Mouse (Mus musculus) lung, embryonic 16.5 days (tissue): ENCODE measurements around the gene 0610040J01Rik. TPM values are rescaled to one million over a fixed set of nuclear protein-coding genes. Genes with fewer than 3 reads are reported as not detected.

Experiments
- ATAC-seq: fragments of 200-750 bp; cut with Nextera tagmentation; 2 replicates; pipeline ENCODE4 v1.8.0; 2017; ENCODE audit warnings: low read depth, mild to moderate bottlenecking, moderate library complexity
- H3K27ac ChIP-seq: fragments of 300-500 bp; sonication (generic); 2 replicates; pipeline ENCODE4 v1.5.1; 2014; ENCODE audit warnings: mild to moderate bottlenecking, control low read depth, low read length
- H3K27me3 ChIP-seq: fragments of 300-500 bp; sonication (generic); 2 replicates; pipeline ENCODE4 v1.6.1; 2014; ENCODE audit warnings: low read depth, low read length, mixed read lengths; ENCODE audit not compliant: control insufficient read depth, insufficient read depth
- H3K36me3 ChIP-seq: fragments of 300-500 bp; sonication (generic); 2 replicates; pipeline ENCODE4 v1.6.1; 2014; ENCODE audit warnings: low read length; ENCODE audit not compliant: control insufficient read depth, insufficient read depth
- H3K4me1 ChIP-seq: fragments of 300-500 bp; sonication (generic); replicated peaks from 2 replicates; pipeline ENCODE4 v1.6.1; 2014; ENCODE audit warnings: low read length, mixed read lengths; ENCODE audit not compliant: control insufficient read depth, insufficient read depth
- H3K4me2 ChIP-seq: fragments of 300-500 bp; sonication (generic); 2 replicates; pipeline ENCODE4 v1.6.1; 2014; ENCODE audit warnings: low read depth, low read length, control low read depth
- H3K4me3 ChIP-seq: fragments of 300-500 bp; sonication (generic); 2 replicates; pipeline ENCODE4 v1.5.1; 2014; ENCODE audit warnings: mild to moderate bottlenecking, low read length, control low read depth
- H3K9ac ChIP-seq: fragments of 300-500 bp; sonication (generic); 2 replicates; pipeline ENCODE4 v1.6.1; 2014; ENCODE audit warnings: low read length, control low read depth
- H3K9me3 ChIP-seq: fragments of 300-500 bp; sonication (generic); 2 replicates; pipeline ENCODE4 v1.6.1; 2016; ENCODE audit warnings: low read length; ENCODE audit not compliant: control insufficient read depth
- WGBS: fragments of 180-500 bp; shearing (Covaris S2); extraction: QIAGEN DNeasy Blood & Tissue Kit; methylation state at CpG from one replicate; pipeline ENCODE4 v1.1.7; 2014; 5-methylcytosine and 5-hydroxymethylcytosine counted together
- polyA plus RNA-seq: library from polyadenylated mRNA; unstranded; fragments of >200 nt; fragmentation: Nextera tagmentation; extraction: Ambion mirVana; gene quantifications from 2 replicates; pipeline ENCODE4 v1.2.1, GENCODE M21; 2015

The 0610040J01Rik gene
- polyA plus RNA-seq, 1 experiment from 2014 or later = 26.7 TPM

DNA sequence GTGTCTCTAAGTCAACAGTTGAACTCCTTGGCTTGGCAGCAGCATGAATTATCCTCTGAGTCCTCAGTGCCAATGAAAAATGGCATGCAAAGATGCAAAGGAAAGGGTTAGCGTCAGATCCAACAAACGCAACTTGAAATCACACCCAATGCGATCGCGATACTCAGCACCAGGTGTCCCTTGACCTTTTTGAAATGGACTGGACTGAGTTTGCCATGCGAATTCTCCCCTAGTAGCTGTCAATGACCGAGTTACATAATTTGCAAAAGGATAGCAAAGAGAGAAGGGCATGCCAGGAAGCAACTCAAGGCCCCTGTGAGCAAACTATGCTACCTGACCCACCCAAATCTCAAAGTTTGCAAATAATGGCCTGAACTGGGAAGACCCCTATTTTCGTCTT, 34.9 kb downstream of the 0610040J01Rik start:
- H3K27ac ChIP-seq = no peak overlapping the region
- ATAC-seq = no peak

DNA sequence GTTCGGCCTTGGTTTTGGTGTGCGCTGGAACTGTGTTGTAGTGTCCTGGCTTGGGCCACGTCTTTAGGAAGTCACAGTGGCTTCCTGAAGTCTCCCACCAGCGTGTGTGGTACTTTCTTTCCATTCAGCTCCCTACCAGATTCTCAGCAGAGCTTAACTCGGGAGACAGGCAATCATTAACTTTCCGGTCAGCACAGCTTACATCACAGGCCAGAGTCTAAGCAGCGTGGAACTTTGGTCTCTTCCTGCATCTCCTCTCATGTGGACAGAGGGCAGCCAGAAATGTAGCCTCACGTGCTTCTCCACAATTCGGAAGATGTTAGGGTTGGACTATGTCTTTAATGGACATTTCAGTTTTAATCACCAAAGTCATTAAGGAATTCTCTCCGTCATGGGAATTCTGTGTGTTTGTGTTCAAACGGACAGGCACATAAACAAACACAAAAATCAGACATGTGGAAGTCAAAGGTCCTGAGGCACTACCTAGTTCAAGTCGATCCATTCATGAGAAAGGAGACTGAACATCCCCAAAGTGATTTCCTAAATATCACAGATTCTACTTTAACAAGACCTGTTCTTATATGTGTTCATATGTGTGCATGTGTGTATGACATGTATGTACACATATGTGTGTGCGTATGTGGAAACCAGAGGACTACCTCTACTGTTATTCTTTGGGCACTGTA, 35.5 kb downstream of the 0610040J01Rik start:
- Histone ChIP-seq H3K27ac (no peak overlapping the region), H3K4me2 (no peak overlapping the region), H3K27me3 (no peaks in the 10 kb centered on the region), H3K9ac (no peak overlapping the region), H3K9me3 (no peaks in the 10 kb centered on the region), H3K36me3 (no peaks in the 10 kb centered on the region), H3K4me3 (no peak overlapping the region), H3K4me1 (no peaks in the 10 kb centered on the region)
- WGBS = 63% methylated on average over 13 of the region's 13 CpGs
- ATAC-seq = no peak

More for the DNA sequence above, 34.9 kb downstream of the 0610040J01Rik start:
- Histone ChIP-seq H3K27me3 (no peaks in the 10 kb centered on the region), H3K4me1 (no peaks in the 10 kb centered on the region; the same call in 1 of the 2 replicates), H3K4me2 (no peak overlapping the region), H3K36me3 (no peaks in the 10 kb centered on the region), H3K4me3 (no peak overlapping the region), H3K9ac (no peak overlapping the region), H3K9me3 (no peaks in the 10 kb centered on the region)
- 90% methylated on average over 8 of the region's 8 CpGs for WGBS

DNA sequence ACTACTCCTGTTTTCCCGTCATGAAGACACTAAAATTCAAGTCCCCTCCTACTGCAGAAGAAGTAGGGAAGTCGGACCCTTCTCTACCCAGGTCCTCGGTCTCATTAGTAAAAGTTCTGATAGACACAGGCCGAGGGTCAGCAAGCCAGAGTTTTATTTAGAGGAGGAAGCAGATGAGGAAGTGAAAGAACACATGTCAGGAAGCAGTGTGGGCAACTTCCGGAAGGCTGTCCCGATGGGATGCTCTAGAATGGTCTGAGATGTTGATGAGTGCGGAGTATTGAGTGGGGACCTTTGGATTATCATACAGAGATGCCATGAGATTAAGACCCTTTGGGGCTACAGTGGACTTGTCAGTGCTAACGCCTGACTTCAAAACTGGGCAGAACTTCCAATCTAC, 46.7 kb downstream of the 0610040J01Rik start:
- no peak for ATAC-seq
- 77% methylated on average over 8 of the region's 8 CpGs for WGBS
- Histone ChIP-seq H3K4me2 (no peak overlapping the region), H3K4me1 (no peaks in the 10 kb centered on the region), H3K27ac (no peak overlapping the region), H3K36me3 (no peaks in the 10 kb centered on the region), H3K27me3 (no peaks in the 10 kb centered on the region), H3K9ac (no peak overlapping the region), H3K9me3 (no peaks in the 10 kb centered on the region), H3K4me3 (no peak overlapping the region)

DNA sequence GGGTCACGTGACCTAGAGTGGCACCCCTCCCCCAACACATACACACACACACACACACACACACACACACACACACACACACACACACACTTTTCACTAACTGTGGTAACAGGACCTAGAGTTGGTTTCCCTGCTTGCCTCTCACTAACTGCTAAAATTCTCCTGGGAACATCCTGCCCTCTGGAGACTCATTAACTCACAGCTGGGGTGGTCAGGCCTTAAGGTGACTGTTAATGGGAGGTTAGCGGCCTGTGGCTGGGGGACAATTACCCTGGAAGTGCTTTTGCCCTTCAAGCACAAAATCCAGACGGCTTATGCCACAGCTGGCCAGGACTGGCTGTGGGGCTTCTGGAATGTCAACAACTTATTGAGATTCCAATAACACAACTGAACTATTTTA, 55.3 kb downstream of the 0610040J01Rik start:
- Histone ChIP-seq H3K27me3 (no peaks in the 10 kb centered on the region), H3K9me3 (no peaks in the 10 kb centered on the region), H3K9ac (no peak overlapping the region), H3K4me1 (no peaks in the 10 kb centered on the region; the same call in 1 of the 2 replicates), H3K36me3 (no peaks in the 10 kb centered on the region), H3K27ac (no peak overlapping the region), H3K4me3 (no peak overlapping the region), H3K4me2 (no peak overlapping the region)
- no peak for ATAC-seq
- 22% methylated on average over 3 of the region's 3 CpGs for WGBS

DNA sequence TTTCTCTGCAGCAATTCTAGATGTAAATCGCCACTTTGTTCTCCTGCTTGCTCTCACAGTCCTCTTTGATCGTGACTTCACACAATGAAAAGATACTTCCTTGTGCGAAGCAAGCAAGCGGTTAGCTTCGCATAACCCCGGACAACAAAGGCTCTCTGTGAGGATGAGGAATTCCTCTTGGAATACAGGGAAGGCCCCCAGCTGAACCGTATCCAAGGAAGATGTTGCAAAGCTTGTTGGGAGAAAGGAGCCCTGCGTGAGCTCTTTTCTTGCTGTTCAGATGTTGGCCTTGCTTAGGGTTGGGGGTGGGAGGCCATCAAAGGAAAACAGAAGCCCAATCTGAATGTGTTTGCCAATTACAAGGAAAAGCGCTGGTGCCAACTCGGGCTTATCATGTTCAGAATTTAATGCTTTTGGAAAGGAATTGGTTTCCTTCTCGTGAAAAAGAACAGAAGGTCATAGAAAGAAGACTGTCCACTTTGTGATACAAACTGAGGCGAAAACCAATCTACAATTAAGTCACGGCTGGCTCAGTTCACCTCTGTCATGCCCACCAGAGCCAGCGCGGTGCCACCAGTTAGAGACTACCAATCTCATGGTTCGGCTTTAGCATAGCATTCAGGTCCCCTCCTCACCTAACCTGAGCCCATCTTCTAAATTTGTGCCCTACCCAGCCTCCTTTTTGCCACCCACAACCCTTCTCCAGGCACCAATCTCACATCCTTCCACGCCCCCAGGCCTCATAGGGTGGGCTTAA, 60.2 kb downstream of the 0610040J01Rik start:
- ATAC-seq = no peak
- peak overlapping the region; percentile 9; the same call in 1 of the 2 replicates for H3K27ac ChIP-seq
- H3K27me3 ChIP-seq = no peaks in the 10 kb centered on the region
- no peak overlapping the region for H3K4me3 ChIP-seq
- no peaks in the 10 kb centered on the region for H3K9me3 ChIP-seq
- no peak overlapping the region for H3K4me2 ChIP-seq
- 60% methylated on average over 17 of the region's 17 CpGs for WGBS
- H3K36me3 ChIP-seq = no peaks in the 10 kb centered on the region
- H3K9ac ChIP-seq = no peak overlapping the region
- no peaks in the 10 kb centered on the region; the same call in 1 of the 2 replicates for H3K4me1 ChIP-seq

DNA sequence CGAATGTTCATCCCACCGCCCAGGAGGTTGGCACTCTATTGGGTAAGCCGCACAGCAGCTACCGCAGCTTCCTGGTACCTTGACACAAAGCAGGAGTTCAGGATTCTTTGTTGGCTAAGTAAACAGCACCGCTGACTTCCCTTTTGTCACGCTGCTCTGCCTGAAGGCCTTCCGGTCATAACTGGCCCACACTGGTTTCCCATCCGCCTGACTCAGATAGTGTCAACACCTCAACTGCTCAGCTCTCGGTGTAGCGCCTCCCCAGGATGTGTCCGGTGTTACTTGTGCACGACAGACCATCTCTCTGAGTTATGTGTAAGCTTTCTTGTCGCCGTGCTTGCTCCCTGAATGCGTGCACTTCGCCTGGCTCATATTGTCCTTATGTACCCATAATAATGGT, 62.7 kb downstream of the 0610040J01Rik start:
- 45% methylated on average over 16 of the region's 16 CpGs for WGBS
- H3K4me1 ChIP-seq = no peaks in the 10 kb centered on the region; the same call in 1 of the 2 replicates
- peak; percentile 79 for ATAC-seq

DNA sequence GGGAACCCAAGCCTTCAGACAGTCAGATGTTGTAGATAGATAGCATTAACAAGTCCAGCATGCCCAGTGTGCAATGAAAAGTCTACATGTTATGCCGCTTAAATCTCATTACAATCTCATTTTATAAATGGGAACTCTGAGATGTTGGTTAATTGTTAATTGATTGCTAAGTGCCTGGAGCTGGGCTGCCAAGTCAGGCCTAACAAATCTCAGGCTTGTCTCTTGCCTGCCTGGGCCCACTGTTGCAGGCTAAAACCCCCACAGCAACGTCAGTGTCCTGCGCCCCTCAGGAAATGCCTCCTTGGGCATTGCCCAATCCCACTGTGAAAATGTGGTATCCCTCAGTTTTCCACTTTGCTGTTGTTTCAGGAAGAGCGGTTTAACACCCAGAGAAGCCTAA, 63.9 kb downstream of the 0610040J01Rik start:
- Histone ChIP-seq H3K4me2 (no peak overlapping the region), H3K9ac (no peak overlapping the region), H3K27ac (no peak overlapping the region), H3K9me3 (no peaks in the 10 kb centered on the region), H3K4me3 (no peak overlapping the region), H3K36me3 (no peaks in the 10 kb centered on the region), H3K4me1 (no peaks in the 10 kb centered on the region; the same call in 1 of the 2 replicates), H3K27me3 (no peaks in the 10 kb centered on the region)
- ATAC-seq = no peak
- WGBS = 86% methylated on average over 4 of the region's 4 CpGs

More for the DNA sequence above, 62.7 kb downstream of the 0610040J01Rik start:
- H3K4me3 ChIP-seq = no peak overlapping the region
- H3K9ac ChIP-seq = no peak overlapping the region
- no peaks in the 10 kb centered on the region for H3K27me3 ChIP-seq
- no peak overlapping the region for H3K4me2 ChIP-seq
- H3K27ac ChIP-seq = no peak overlapping the region
- H3K36me3 ChIP-seq = no peaks in the 10 kb centered on the region
- H3K9me3 ChIP-seq = no peaks in the 10 kb centered on the region

DNA sequence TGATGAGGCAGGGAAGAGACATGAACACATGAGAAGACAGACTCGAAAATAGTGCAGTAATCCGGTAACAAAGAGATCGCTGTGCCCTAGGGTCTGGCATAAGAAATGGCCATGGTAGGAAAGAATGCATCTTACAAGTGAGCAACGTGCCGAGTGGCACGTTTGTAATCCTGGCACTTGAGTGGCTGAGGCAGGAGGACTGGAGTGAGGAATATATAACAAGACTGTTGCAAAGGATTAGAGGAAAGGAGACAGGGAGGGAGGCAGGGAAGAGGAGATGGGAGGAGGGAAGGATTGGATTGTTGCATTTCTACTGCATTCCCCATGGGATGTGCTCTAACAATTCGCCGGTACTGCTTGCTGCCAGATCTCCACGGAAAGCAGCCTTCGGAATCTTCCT, 66.9 kb downstream of the 0610040J01Rik start:
- H3K4me3 ChIP-seq = no peak overlapping the region
- H3K4me2 ChIP-seq = no peak overlapping the region
- no peaks in the 10 kb centered on the region for H3K4me1 ChIP-seq
- no peaks in the 10 kb centered on the region for H3K36me3 ChIP-seq
- no peaks in the 10 kb centered on the region for H3K9me3 ChIP-seq
- no peaks in the 10 kb centered on the region for H3K27me3 ChIP-seq
- no peak for ATAC-seq
- H3K27ac ChIP-seq = no peak overlapping the region
- WGBS = 74% methylated on average over 10 of the region's 10 CpGs
- H3K9ac ChIP-seq = no peak overlapping the region

DNA sequence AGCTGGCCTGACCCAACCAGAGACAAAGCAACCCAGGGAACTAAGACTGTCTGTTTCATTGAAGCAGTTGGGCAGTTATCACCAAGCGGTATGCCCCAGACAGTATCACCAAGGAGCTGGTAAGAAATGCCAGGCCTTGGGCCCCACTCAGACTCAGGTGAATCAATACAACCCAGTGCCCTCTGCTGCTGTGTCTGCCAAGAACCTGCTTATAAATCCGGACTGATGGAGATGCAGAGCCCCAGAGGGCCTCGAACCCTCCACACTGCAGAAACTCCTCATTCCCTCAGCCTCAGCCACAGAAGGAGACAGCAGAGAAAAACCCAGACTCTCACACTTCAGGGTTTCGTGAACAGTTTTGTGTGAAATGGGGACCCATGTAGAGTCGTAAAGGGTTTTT, 74.1 kb downstream of the 0610040J01Rik start:
- 0 out of 2 replicates have a peak, but pooled peaks have one; percentile 12 for ATAC-seq
- WGBS = 80% methylated on average over 5 of the region's 5 CpGs
- Histone ChIP-seq H3K27ac (no peak overlapping the region), H3K9me3 (no peaks in the 10 kb centered on the region), H3K36me3 (0 out of 2 replicates have a peak, but pooled peaks cover 3% of the 10 kb centered on the region), H3K9ac (no peak overlapping the region), H3K4me3 (no peak overlapping the region), H3K27me3 (no peaks in the 10 kb centered on the region), H3K4me2 (no peak overlapping the region), H3K4me1 (0 out of 2 replicates have a peak, but pooled peaks cover under 1% of the 10 kb centered on the region)
